Mouse (Mus musculus): ENCODE data around the gene Cd47. TPM values are rescaled to one million over a fixed set of nuclear protein-coding genes. Genes with fewer than 3 reads are reported as not detected.
A peak's percentile ranks its signal among the peaks of the same experiment; 100 is the strongest.

Gene Cd47
- polyA plus RNA-seq, 1 experiment: 84.8 TPM

- DNase-seq (ENCODE audit: low spot score): no peak
These were observed 32.0 kb downstream of the Cd47 start for GRCm38 (mm10) chr16:49832339-49832738.

- DNase-seq (ENCODE audit: low spot score): no peak
These were observed 33.9 kb downstream of the Cd47 start for GRCm38 (mm10) chr16:49834130-49834693.

- no peak for DNase-seq (ENCODE audit: low spot score)
These were observed 36.4 kb downstream of the Cd47 start for GRCm38 (mm10) chr16:49836634-49837164.

GRCm38 (mm10) chr16:49838923-49839322, 38.6 kb downstream of the Cd47 start:
- DNase-seq (ENCODE audit: low spot score): no peak

- no peak for DNase-seq (ENCODE audit: low spot score)
These were observed 39.6 kb downstream of the Cd47 start for GRCm38 (mm10) chr16:49839681-49840535.

- no peak for DNase-seq (ENCODE audit: low spot score)
These were observed 43.4 kb downstream of the Cd47 start for GRCm38 (mm10) chr16:49843723-49844122.

GRCm38 (mm10) chr16:49847224-49848003, 47.1 kb downstream of the Cd47 start:
- DNase-seq (ENCODE audit: low spot score): no peak

GRCm38 (mm10) chr16:49848651-49849050, 48.3 kb downstream of the Cd47 start:
- no peak for DNase-seq (ENCODE audit: low spot score)

GRCm38 (mm10) chr16:49852940-49853339, 52.6 kb downstream of the Cd47 start:
- no peak for DNase-seq (ENCODE audit: low spot score)

- no peak for DNase-seq (ENCODE audit: low spot score)
These were observed 53.3 kb downstream of the Cd47 start for GRCm38 (mm10) chr16:49853633-49854032.

GRCm38 (mm10) chr16:49854194-49854593, 53.9 kb downstream of the Cd47 start:
- DNase-seq (ENCODE audit: low spot score): no peak

- peak; percentile 96 for DNase-seq (ENCODE audit: low spot score)
These were observed 54.9 kb downstream of the Cd47 start for GRCm38 (mm10) chr16:49854931-49855835.

GRCm38 (mm10) chr16:49855836-49856503, 55.6 kb downstream of the Cd47 start:
- DNase-seq (ENCODE audit: low spot score): no peak

GRCm38 (mm10) chr16:49856661-49857060, 56.3 kb downstream of the Cd47 start:
- no peak for DNase-seq (ENCODE audit: low spot score)

GRCm38 (mm10) chr16:49857504-49858160, 57.3 kb downstream of the Cd47 start:
- DNase-seq (ENCODE audit: low spot score): no peak

- DNase-seq (ENCODE audit: low spot score): no peak
These were observed 58.0 kb downstream of the Cd47 start for GRCm38 (mm10) chr16:49858161-49858906.

- no peak for DNase-seq (ENCODE audit: low spot score)
These were observed 58.8 kb downstream of the Cd47 start for GRCm38 (mm10) chr16:49858907-49859853.

GRCm38 (mm10) chr16:49861986-49862385, 61.7 kb downstream of the Cd47 start:
- DNase-seq (ENCODE audit: low spot score): no peak

Measured in urinary bladder, adult 2 months (tissue).